Mouse (Mus musculus): Measurements from ENCODE around the gene Duox1. TPM values are rescaled to one million over a fixed set of nuclear protein-coding genes. Genes with fewer than 3 reads are reported as not detected.

Gene Duox1
- polyA plus RNA-seq, 1 experiment = not detected

- WGBS = 89% methylated on average over 3 of the region's 3 CpGs
- H3K27me3 ChIP-seq (ENCODE audit: control insufficient read depth, insufficient read depth, low read length) = no peaks in the 10 kb centered on the region
- DNase-seq (ENCODE audit: low read depth in 1 of 2, low spot score in 2 of 2) = no peak
- TF ChIP-seq CTCF (IDR thresholded peaks at IDR 0.05; ENCODE audit: extremely low read depth, insufficient read depth, insufficient read length, insufficient replicate concordance) (no peak), POLR2A (IDR thresholded peaks at IDR 0.05; ENCODE audit: low read depth, low read length) (no peak)
- no peak overlapping the region for H3K4me3 ChIP-seq (ENCODE audit: extremely low read depth, insufficient read depth, insufficient read length)
- H3K36me3 ChIP-seq (ENCODE audit: control insufficient read depth, insufficient read depth, low read length) = no peaks in the 10 kb centered on the region
- peaks cover 5% of the 10 kb centered on the region; the same call in 1 of the 2 replicates for H3K4me1 ChIP-seq (ENCODE audit: control insufficient read depth, insufficient read depth, insufficient read length)
- H3K27ac ChIP-seq (ENCODE audit: insufficient read depth, low read length) = no peak overlapping the region
Observed at GRCm38 (mm10) chr2:122347257-122347656, 31.8 kb downstream of the Duox1 start.

GRCm38 (mm10) chr2:122348531-122349131, 33.2 kb downstream of the Duox1 start:
- H3K27ac ChIP-seq (ENCODE audit: insufficient read depth, low read length) = peak overlapping the region; percentile 68
- TF ChIP-seq POLR2A (IDR thresholded peaks at IDR 0.05; ENCODE audit: low read depth, low read length) (no peak), CTCF (IDR thresholded peaks at IDR 0.05; ENCODE audit: extremely low read depth, insufficient read depth, insufficient read length, insufficient replicate concordance) (peak; percentile 66)
- H3K4me3 ChIP-seq (ENCODE audit: extremely low read depth, insufficient read depth, insufficient read length) = peak overlapping the region; percentile 76
- no peaks in the 10 kb centered on the region for H3K27me3 ChIP-seq (ENCODE audit: control insufficient read depth, insufficient read depth, low read length)
- under 1% methylated on average over 60 of the region's 63 CpGs for WGBS
- H3K36me3 ChIP-seq (ENCODE audit: control insufficient read depth, insufficient read depth, low read length) = no peaks in the 10 kb centered on the region
- peak; percentile 40 to 77 for DNase-seq (ENCODE audit: low read depth in 1 of 2, low spot score in 2 of 2)
- peaks cover 5% of the 10 kb centered on the region; the same call in 1 of the 2 replicates for H3K4me1 ChIP-seq (ENCODE audit: control insufficient read depth, insufficient read depth, insufficient read length)

- Histone ChIP-seq H3K27ac (ENCODE audit: insufficient read depth, low read length) (no peak overlapping the region), H3K4me3 (ENCODE audit: extremely low read depth, insufficient read depth, insufficient read length) (peak overlapping the region; percentile 76), H3K27me3 (ENCODE audit: control insufficient read depth, insufficient read depth, low read length) (no peaks in the 10 kb centered on the region), H3K36me3 (ENCODE audit: control insufficient read depth, insufficient read depth, low read length) (no peaks in the 10 kb centered on the region), H3K4me1 (ENCODE audit: control insufficient read depth, insufficient read depth, insufficient read length) (peaks cover 5% of the 10 kb centered on the region; the same call in 1 of the 2 replicates)
- no peak for DNase-seq (ENCODE audit: low read depth in 1 of 2, low spot score in 2 of 2)
- TF ChIP-seq CTCF (IDR thresholded peaks at IDR 0.05; ENCODE audit: extremely low read depth, insufficient read depth, insufficient read length, insufficient replicate concordance) (no peak), POLR2A (IDR thresholded peaks at IDR 0.05; ENCODE audit: low read depth, low read length) (no peak)
- 34% methylated on average over 14 of the region's 14 CpGs for WGBS
Observed at GRCm38 (mm10) chr2:122349136-122349785, 33.8 kb downstream of the Duox1 start.

GRCm38 (mm10) chr2:122351156-122351930, 35.9 kb downstream of the Duox1 start:
- H3K27ac ChIP-seq (ENCODE audit: insufficient read depth, low read length) = no peak overlapping the region
- WGBS = 71% methylated on average over 5 of the region's 5 CpGs
- DNase-seq (ENCODE audit: low read depth in 1 of 2, low spot score in 2 of 2) = no peak
- no peak overlapping the region for H3K4me3 ChIP-seq (ENCODE audit: extremely low read depth, insufficient read depth, insufficient read length)
- TF ChIP-seq POLR2A (IDR thresholded peaks at IDR 0.05; ENCODE audit: low read depth, low read length) (no peak), CTCF (IDR thresholded peaks at IDR 0.05; ENCODE audit: extremely low read depth, insufficient read depth, insufficient read length, insufficient replicate concordance) (no peak)
- H3K27me3 ChIP-seq (ENCODE audit: control insufficient read depth, insufficient read depth, low read length) = no peaks in the 10 kb centered on the region
- peaks cover 5% of the 10 kb centered on the region; the same call in 1 of the 2 replicates for H3K4me1 ChIP-seq (ENCODE audit: control insufficient read depth, insufficient read depth, insufficient read length)
- H3K36me3 ChIP-seq (ENCODE audit: control insufficient read depth, insufficient read depth, low read length) = no peaks in the 10 kb centered on the region

GRCm38 (mm10) chr2:122351931-122352329, 36.5 kb downstream of the Duox1 start:
- Histone ChIP-seq H3K4me3 (ENCODE audit: extremely low read depth, insufficient read depth, insufficient read length) (no peak overlapping the region), H3K4me1 (ENCODE audit: control insufficient read depth, insufficient read depth, insufficient read length) (peaks cover 5% of the 10 kb centered on the region; the same call in 1 of the 2 replicates), H3K27me3 (ENCODE audit: control insufficient read depth, insufficient read depth, low read length) (no peaks in the 10 kb centered on the region), H3K36me3 (ENCODE audit: control insufficient read depth, insufficient read depth, low read length) (no peaks in the 10 kb centered on the region), H3K27ac (ENCODE audit: insufficient read depth, low read length) (no peak overlapping the region)
- WGBS = 68% methylated on average over 4 of the region's 4 CpGs
- TF ChIP-seq POLR2A (IDR thresholded peaks at IDR 0.05; ENCODE audit: low read depth, low read length) = no peak
- TF ChIP-seq CTCF (IDR thresholded peaks at IDR 0.05; ENCODE audit: extremely low read depth, insufficient read depth, insufficient read length, insufficient replicate concordance) = no peak
- DNase-seq (ENCODE audit: low read depth in 1 of 2, low spot score in 2 of 2) = no peak

GRCm38 (mm10) chr2:122352992-122353391, 37.5 kb downstream of the Duox1 start:
- no peaks in the 10 kb centered on the region for H3K36me3 ChIP-seq (ENCODE audit: control insufficient read depth, insufficient read depth, low read length)
- WGBS = 95% methylated on average over 6 of the region's 6 CpGs
- H3K4me1 ChIP-seq (ENCODE audit: control insufficient read depth, insufficient read depth, insufficient read length) = peaks cover 5% of the 10 kb centered on the region; the same call in 1 of the 2 replicates
- H3K4me3 ChIP-seq (ENCODE audit: extremely low read depth, insufficient read depth, insufficient read length) = no peak overlapping the region
- H3K27me3 ChIP-seq (ENCODE audit: control insufficient read depth, insufficient read depth, low read length) = no peaks in the 10 kb centered on the region
- TF ChIP-seq POLR2A (IDR thresholded peaks at IDR 0.05; ENCODE audit: low read depth, low read length) (no peak), CTCF (IDR thresholded peaks at IDR 0.05; ENCODE audit: extremely low read depth, insufficient read depth, insufficient read length, insufficient replicate concordance) (no peak)
- no peak overlapping the region for H3K27ac ChIP-seq (ENCODE audit: insufficient read depth, low read length)
- no peak for DNase-seq (ENCODE audit: low read depth in 1 of 2, low spot score in 2 of 2)
